Mouse (Mus musculus) gastrocnemius, adult 18-20 months (tissue): ENCODE results near the gene Acbd5. TPM values are rescaled to one million over a fixed set of nuclear protein-coding genes. Genes with fewer than 3 reads are reported as not detected.
"Not testable (repeated sequence)": the region's sequence is repeated elsewhere in the genome, so short reads cannot be mapped to it uniquely, and the experiment has no call there.

Source experiments
- DNase-seq: peaks from one replicate; pipeline ENCODE4 v3.0.0; 2021; ENCODE audit warnings: low spot score
- long read RNA-seq, 2 experiments: library from polyadenylated mRNA; stranded (forward); transcript quantifications; one replicate each; pipeline ENCODE4 v2.0.0; 2021
- total RNA-seq, 2 experiments: library from RNA; stranded (reverse); gene quantifications; 2 replicates each; pipeline ENCODE4 v1.2.3; 2021

Acbd5 gene
- total RNA-seq: 10 to 100 TPM; 26.8 to 27.8 TPM
- long read RNA-seq, experiment 1, transcript Acbd5-201 (13 exons, 3,630 nt): minor isoform, 5 of 27 reads
- long read RNA-seq, experiment 1, transcript Acbd5-213 (13 exons, 1,986 nt): major isoform, 9 of 27 reads
- long read RNA-seq, experiment 1, partial matches to known transcripts: 3 of 27 reads
- long read RNA-seq, experiment 1, other reads (novel, unspliced or antisense): 4 of 27 reads
- long read RNA-seq, experiment 2, transcript Acbd5-204 (13 exons, 3,630 nt): major isoform, 6 of 26 reads
- long read RNA-seq, experiment 2, transcript Acbd5-203 (13 exons, 3,725 nt): minor isoform, 5 of 26 reads
- long read RNA-seq, experiment 2, partial matches to known transcripts: 6 of 26 reads
- long read RNA-seq, experiment 2, other reads (novel, unspliced or antisense): 1 of 26 reads

- peak; percentile 97 for DNase-seq
These were observed at the start of gene Acbd5 for GRCm38 (mm10) chr2:23067552-23068369. Acbd5 (plus strand) TSS chr2:23068167.

- no peak for DNase-seq
These were observed 48.8 kb upstream of the Acbd5 start for GRCm38 (mm10) chr2:23019170-23019569.

- no peak for DNase-seq
These were observed 46.6 kb upstream of the Acbd5 start for GRCm38 (mm10) chr2:23021320-23021719.

GRCm38 (mm10) chr2:23021721-23022120 lies 46.2 kb upstream of the Acbd5 start:
- peak; percentile 49 for DNase-seq

- DNase-seq: no peak
These were observed 44.9 kb upstream of the Acbd5 start for GRCm38 (mm10) chr2:23023023-23023422.

- peak; percentile 28 for DNase-seq
These were observed 44.2 kb upstream of the Acbd5 start for GRCm38 (mm10) chr2:23023714-23024282.

GRCm38 (mm10) chr2:23026379-23026778 lies 41.6 kb upstream of the Acbd5 start:
- no peak for DNase-seq

- DNase-seq: no peak
These were observed 39.1 kb upstream of the Acbd5 start for GRCm38 (mm10) chr2:23028826-23029225.

- no peak for DNase-seq
These were observed 37.3 kb upstream of the Acbd5 start for GRCm38 (mm10) chr2:23030631-23031030.

- DNase-seq: peak; percentile 45
These were observed 33.1 kb upstream of the Acbd5 start for GRCm38 (mm10) chr2:23034692-23035435.

GRCm38 (mm10) chr2:23035467-23035866 lies 32.5 kb upstream of the Acbd5 start:
- no peak for DNase-seq

GRCm38 (mm10) chr2:23039082-23040000 lies 28.6 kb upstream of the Acbd5 start:
- peak; percentile 44 for DNase-seq

- DNase-seq: peak; percentile 96
These were observed 27.8 kb upstream of the Acbd5 start, which contains the start of gene Abi1 for GRCm38 (mm10) chr2:23040001-23040646. Abi1 (minus strand) TSS chr2:23040241.

GRCm38 (mm10) chr2:23040690-23041089 lies 27.3 kb upstream of the Acbd5 start:
- not testable (repeated sequence) for DNase-seq

GRCm38 (mm10) chr2:23041457-23041856 lies 26.5 kb upstream of the Acbd5 start:
- DNase-seq: no peak

GRCm38 (mm10) chr2:23042189-23042588 lies 25.8 kb upstream of the Acbd5 start:
- no peak for DNase-seq

GRCm38 (mm10) chr2:23045703-23046102 lies 22.3 kb upstream of the Acbd5 start:
- no peak for DNase-seq

- no peak for DNase-seq
These were observed 20.0 kb upstream of the Acbd5 start for GRCm38 (mm10) chr2:23048006-23048405.

- DNase-seq: no peak
These were observed 16.1 kb upstream of the Acbd5 start for GRCm38 (mm10) chr2:23051890-23052289.

GRCm38 (mm10) chr2:23052523-23052922 lies 15.4 kb upstream of the Acbd5 start:
- no peak for DNase-seq
